Mouse (Mus musculus) lung, embryonic 15.5 days (tissue): ENCODE data around the gene Mtmr10. TPM values are rescaled to one million over a fixed set of nuclear protein-coding genes. Genes with fewer than 3 reads are reported as not detected.

ENCODE experiments used
- microRNA-seq: library from miRNA; unstranded; fragments of <30 nt; microRNA quantifications from one replicate; pipeline ENCODE4, GENCODE M21; 2016
- polyA plus RNA-seq: library from polyadenylated mRNA; unstranded; fragments of >200 nt; fragmentation: Nextera tagmentation; extraction: Ambion mirVana; gene quantifications from 2 replicates; pipeline ENCODE4 v1.2.1, GENCODE M21; 2015

Gene Mtmr10
- polyA plus RNA-seq, 1 experiment from 2014 or later = 9.8 TPM

Small RNAs within 50 kb of the gene (microRNA-seq; reads per million reads assigned to microRNA genes)
- not detected for gene Mir6416

Other genes starting within 250 kb of the Mtmr10 start
- not detected in 2 replicates for gene Trpm1, start 133.8 kb upstream of the Mtmr10 start, polyA plus RNA-seq
- 5.9 and 6.6 TPM in 2 replicates for gene Fan1, start 86.4 kb downstream of the Mtmr10 start, polyA plus RNA-seq
- 37.4 and 38.4 TPM in 2 replicates for gene Mphosph10, start 104.6 kb downstream of the Mtmr10 start, polyA plus RNA-seq
- gene Mcee, start 105.0 kb downstream of the Mtmr10 start, polyA plus RNA-seq = 68.3 and 72.5 TPM in 2 replicates
- gene Apba2, start 214.1 kb downstream of the Mtmr10 start, polyA plus RNA-seq = 2.1 and 2.9 TPM in 2 replicates